Mouse (Mus musculus) inflammation-experienced regulatory T-cells, adult 6 months (primary cell): ENCODE data around the gene Nfasc. TPM values are rescaled to one million over a fixed set of nuclear protein-coding genes. Genes with fewer than 3 reads are reported as not detected.

ENCODE experiments used
- ATAC-seq: one replicate; pipeline ENCODE4 v1.8.0; 2017
- polyA plus RNA-seq, 3 experiments: library from polyadenylated mRNA; unstranded; fragments of 100-300 nt; shearing (Covaris generic); gene quantifications; one replicate each; pipeline ENCODE4 v1.2.1; 2017

The Nfasc gene
- polyA plus RNA-seq, 3 experiments from 2014 or later = not detected

- ATAC-seq = no peak
These were observed 100.4 kb downstream of the Nfasc start for GRCm38 (mm10) chr1:132641049-132641795.

- ATAC-seq = no peak
These were observed 101.3 kb downstream of the Nfasc start for GRCm38 (mm10) chr1:132640256-132640655.

- ATAC-seq = no peak
These were observed 104.3 kb downstream of the Nfasc start for GRCm38 (mm10) chr1:132637346-132637745.

GRCm38 (mm10) chr1:132629611-132630370 is 111.8 kb downstream of the Nfasc start:
- ATAC-seq = no peak

GRCm38 (mm10) chr1:132628599-132628998 is 113.0 kb downstream of the Nfasc start:
- ATAC-seq = no peak

- no peak for ATAC-seq
These were observed 113.4 kb downstream of the Nfasc start for GRCm38 (mm10) chr1:132628183-132628582.

GRCm38 (mm10) chr1:132626125-132626756 is 115.4 kb downstream of the Nfasc start:
- ATAC-seq = no peak

- no peak for ATAC-seq
These were observed 116.6 kb downstream of the Nfasc start for GRCm38 (mm10) chr1:132625034-132625433.

- no peak for ATAC-seq
These were observed 117.1 kb downstream of the Nfasc start for GRCm38 (mm10) chr1:132624466-132624865.

GRCm38 (mm10) chr1:132623641-132624336 is 117.8 kb downstream of the Nfasc start:
- ATAC-seq = no peak

- no peak for ATAC-seq
These were observed 129.5 kb downstream of the Nfasc start for GRCm38 (mm10) chr1:132612066-132612465.

GRCm38 (mm10) chr1:132609048-132609634 is 132.5 kb downstream of the Nfasc start:
- no peak for ATAC-seq

- ATAC-seq = no peak
These were observed 139.4 kb downstream of the Nfasc start for GRCm38 (mm10) chr1:132602161-132602560.

- no peak for ATAC-seq
These were observed 143.6 kb downstream of the Nfasc start for GRCm38 (mm10) chr1:132598024-132598423.

- ATAC-seq = no peak
These were observed 145.9 kb downstream of the Nfasc start for GRCm38 (mm10) chr1:132595741-132596140.

GRCm38 (mm10) chr1:132594587-132594986 is 147.0 kb downstream of the Nfasc start:
- no peak for ATAC-seq

- no peak for ATAC-seq
These were observed 149.5 kb downstream of the Nfasc start for GRCm38 (mm10) chr1:132592145-132592544.

GRCm38 (mm10) chr1:132591399-132591930 is 150.1 kb downstream of the Nfasc start:
- ATAC-seq = no peak

- no peak for ATAC-seq
These were observed 154.9 kb downstream of the Nfasc start for GRCm38 (mm10) chr1:132586679-132587201.

- no peak for ATAC-seq
These were observed 156.2 kb downstream of the Nfasc start for GRCm38 (mm10) chr1:132585376-132585775.

GRCm38 (mm10) chr1:132582998-132583604 is 158.5 kb downstream of the Nfasc start:
- ATAC-seq = no peak
